Mouse (Mus musculus) liver, embryonic 14.5 days (tissue): ENCODE results near the gene Spns3. TPM values are rescaled to one million over a fixed set of nuclear protein-coding genes. Genes with fewer than 3 reads are reported as not detected.

ENCODE experiments used
- ATAC-seq: fragments of 200-750 bp; cut with Nextera tagmentation; 2 replicates; pipeline ENCODE4 v1.8.0; 2017; ENCODE audit warnings: moderate number of reproducible peaks, mild to moderate bottlenecking, moderate library complexity; ENCODE audit not compliant: insufficient read depth
- DNase-seq, 3 experiments: peaks; one replicate each; pipeline ENCODE4 v3.0.0-alpha.2; 2012 to 2013; ENCODE audit warnings: low read depth in 3 of 3, low spot score in 3 of 3
- H3K27ac ChIP-seq: fragments of 300-500 bp; sonication (generic); 2 replicates; pipeline ENCODE4 v1.5.1; 2014; ENCODE audit warnings: moderate library complexity, mild to moderate bottlenecking, control low read depth, inconsistent platforms
- H3K27me3 ChIP-seq: fragments of 300-500 bp; sonication (generic); 2 replicates; pipeline ENCODE4 v1.6.1; 2014; ENCODE audit warnings: mild to moderate bottlenecking, low read length, moderate library complexity; ENCODE audit not compliant: control insufficient read depth, insufficient read depth
- H3K36me3 ChIP-seq: fragments of 300-500 bp; sonication (generic); replicated peaks from 2 replicates; pipeline ENCODE4 v1.6.1; 2014; ENCODE audit warnings: low read depth; ENCODE audit not compliant: control insufficient read depth, insufficient read depth
- H3K4me1 ChIP-seq, 2 experiments: fragments of 200-500 bp in 1 of 2; fragments of 300-500 bp in 1 of 2; sonication (generic) in 1 of 2; replicated peaks; 2 replicates each; pipeline ENCODE4 v1.6.1; 2012 to 2014; ENCODE audit warnings: antibody characterized with exemption in 1 of 2, inconsistent platforms in 1 of 2, low read length in 1 of 2; ENCODE audit not compliant: control insufficient read depth in 2 of 2, insufficient read depth in 2 of 2
- H3K4me2 ChIP-seq: fragments of 300-500 bp; sonication (generic); 2 replicates; pipeline ENCODE4 v1.6.1; 2014; ENCODE audit warnings: low read depth, mild to moderate bottlenecking, control low read depth, moderate library complexity
- H3K4me3 ChIP-seq, 2 experiments: fragments of 200-500 bp in 1 of 2; fragments of 300-500 bp in 1 of 2; sonication (generic) in 1 of 2; 2 replicates each; pipeline ENCODE4 v1.5.1; 2012 to 2014; ENCODE audit warnings: low read depth in 2 of 2, low read length in 2 of 2, mild to moderate bottlenecking in 2 of 2, control low read depth in 1 of 2, inconsistent platforms in 1 of 2, moderate library complexity in 1 of 2; ENCODE audit not compliant: insufficient read depth in 1 of 2
- H3K9ac ChIP-seq: fragments of 300-500 bp; sonication (generic); replicated peaks from 2 replicates; pipeline ENCODE4 v1.6.1; 2014; ENCODE audit warnings: mild to moderate bottlenecking, control low read depth, moderate library complexity
- H3K9me3 ChIP-seq: fragments of 300-500 bp; sonication (generic); 2 replicates; pipeline ENCODE4 v1.6.1; 2016; ENCODE audit warnings: low read length, mixed read lengths; ENCODE audit not compliant: control insufficient read depth
- CTCF ChIP-seq: IDR thresholded peaks from 2 replicates; pipeline ENCODE4 v1.5.1; 2016; ENCODE audit warnings: antibody characterized with exemption, low read depth, control low read depth
- EP300 ChIP-seq: IDR thresholded peaks from 2 replicates; pipeline ENCODE4 v1.6.1; 2016; ENCODE audit warnings: antibody characterized with exemption, low read depth
- WGBS: fragments of 180-500 bp; shearing (Covaris S2); extraction: QIAGEN DNeasy Blood & Tissue Kit; methylation state at CpG from one replicate; pipeline ENCODE4 v1.1.7; 2014; ENCODE audit not compliant: insufficient replicate concordance; 5-methylcytosine and 5-hydroxymethylcytosine counted together
- polyA plus RNA-seq, 2 experiments: library from polyadenylated mRNA; depleted of rRNA in 1 of 2; stranded (reverse) in 1 of 2; unstranded in 1 of 2; fragments of >200 nt; fragmentation: Nextera tagmentation in 1 of 2; extraction: Ambion mirVana in 1 of 2; gene quantifications; 2 replicates each; pipeline versions ENCODE4 v1.2.1 to v1.2.3; 2012 to 2014

Gene Spns3
- polyA plus RNA-seq, 2 experiments = 1.3 TPM

DNA sequence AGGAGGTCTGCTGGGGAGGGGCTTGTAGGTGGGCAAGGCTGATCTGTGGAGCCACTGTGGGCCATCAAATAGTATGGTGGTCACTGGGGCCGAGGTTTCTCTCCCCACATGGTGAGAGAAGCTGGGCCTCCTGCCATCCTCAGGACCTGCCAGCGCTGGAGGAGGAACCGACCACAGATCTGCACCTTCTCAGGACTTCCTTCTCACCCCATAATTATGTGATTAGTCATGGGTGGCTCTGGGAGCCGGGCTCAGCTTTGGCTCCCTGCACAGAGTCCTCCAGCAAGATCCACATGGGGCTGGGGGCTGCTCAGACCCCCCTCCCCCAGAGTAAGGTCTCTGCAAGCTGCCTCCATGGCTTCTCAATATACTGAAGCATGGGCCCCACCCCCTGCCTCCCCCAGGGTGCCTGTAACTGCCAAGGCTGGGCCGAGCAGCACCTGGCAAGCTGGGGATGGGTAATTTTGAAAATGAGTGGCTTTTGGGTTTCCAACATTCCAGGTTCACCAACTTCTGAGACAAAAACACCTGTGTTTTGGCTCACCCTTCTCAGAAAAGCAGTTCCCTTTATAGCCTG, 48.8 kb downstream of the Spns3 start:
- no peak for ATAC-seq

DNA sequence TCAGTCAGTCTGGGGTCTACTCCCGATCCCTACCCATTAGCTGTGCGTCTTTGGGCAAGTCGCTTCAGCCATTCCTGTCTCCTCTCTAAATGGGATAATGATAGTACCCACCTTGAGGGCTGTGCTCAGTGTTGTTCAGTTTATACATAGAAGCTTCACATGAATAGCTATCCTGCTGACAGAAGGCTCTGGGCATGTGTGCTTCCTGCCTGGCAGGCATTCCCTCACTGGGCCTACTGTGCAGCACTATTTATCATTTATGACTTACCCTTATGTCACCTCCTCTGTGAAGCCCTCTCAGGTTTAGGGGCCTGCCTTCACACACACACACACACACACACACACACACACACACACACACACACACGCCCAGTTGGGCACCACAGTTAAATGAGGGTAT, 50.2 kb downstream of the Spns3 start:
- WGBS = 78% methylated on average over 4 of the region's 4 CpGs
- Histone ChIP-seq H3K9me3 (no peaks in the 10 kb centered on the region), H3K4me3 (no peak overlapping the region), H3K27me3 (no peaks in the 10 kb centered on the region), H3K4me1 (no peaks in the 10 kb centered on the region; a peak in 1 of 4 replicates), H3K27ac (no peak overlapping the region), H3K36me3 (no peaks in the 10 kb centered on the region), H3K4me2 (no peak overlapping the region), H3K9ac (no peak overlapping the region)
- no peak for ATAC-seq
- no peak for TF ChIP-seq EP300
- no peak for DNase-seq

More for the DNA sequence above, 48.8 kb downstream of the Spns3 start:
- no peak for DNase-seq
- Histone ChIP-seq H3K27me3 (no peaks in the 10 kb centered on the region), H3K4me2 (no peak overlapping the region), H3K27ac (no peak overlapping the region), H3K9me3 (no peaks in the 10 kb centered on the region), H3K4me1 (no peaks in the 10 kb centered on the region; a peak in 1 of 4 replicates), H3K9ac (no peak overlapping the region), H3K4me3 (no peak overlapping the region), H3K36me3 (no peaks in the 10 kb centered on the region)
- WGBS = 23% methylated on average over 5 of the region's 5 CpGs
- TF ChIP-seq CTCF (no peak), EP300 (no peak)

DNA sequence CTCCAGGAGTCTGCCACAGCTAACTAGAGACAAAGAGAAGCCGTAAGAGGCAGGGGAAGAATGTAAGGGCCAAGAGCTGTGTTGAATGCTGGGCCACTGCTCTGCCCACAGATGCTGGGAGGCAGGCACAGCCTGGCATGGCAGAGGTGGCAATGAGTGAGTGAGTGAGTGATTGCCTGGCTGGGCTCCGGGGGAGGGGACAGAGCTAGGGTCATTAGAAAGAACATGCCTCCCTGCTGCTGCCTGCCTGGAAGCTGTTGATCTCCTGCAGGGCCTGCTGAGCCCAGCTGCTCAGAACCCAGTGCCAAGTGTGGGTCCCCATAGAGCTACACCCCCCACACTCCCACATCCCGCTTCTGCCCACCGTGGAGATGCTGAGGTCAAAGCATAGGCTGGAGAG, 52.9 kb downstream of the Spns3 start:
- 47% methylated on average over 4 of the region's 4 CpGs for WGBS
- no peak overlapping the region for H3K27ac ChIP-seq
- no peak overlapping the region for H3K4me3 ChIP-seq
- H3K9ac ChIP-seq = no peak overlapping the region
- DNase-seq (no peak), ATAC-seq (no peak)
- H3K4me1 ChIP-seq = no peaks in the 10 kb centered on the region; a peak in 1 of 4 replicates
- no peaks in the 10 kb centered on the region for H3K36me3 ChIP-seq
- TF ChIP-seq EP300 (no peak), CTCF (no peak)
- no peaks in the 10 kb centered on the region for H3K27me3 ChIP-seq
- no peak overlapping the region for H3K4me2 ChIP-seq
- no peaks in the 10 kb centered on the region for H3K9me3 ChIP-seq

DNA sequence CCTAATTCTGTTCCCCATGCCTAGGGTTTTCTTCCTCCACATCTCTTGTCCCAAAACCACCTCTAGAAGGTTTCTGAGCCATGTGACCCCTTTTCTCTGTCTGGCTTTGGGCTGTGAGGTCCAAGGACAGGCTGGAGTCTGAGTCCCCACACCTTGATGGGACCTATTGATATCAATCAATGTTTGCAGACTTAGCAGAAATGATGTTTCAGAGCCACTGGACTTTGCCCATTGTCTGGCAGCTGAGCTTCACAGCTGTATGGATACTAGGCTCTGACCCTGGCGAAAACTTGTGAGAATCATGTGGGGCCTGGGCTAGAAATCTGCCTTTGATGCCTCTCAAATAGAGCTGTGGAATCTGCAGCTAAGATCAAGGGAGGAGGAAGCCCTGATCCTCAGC, 53.5 kb downstream of the Spns3 start:
- ATAC-seq = no peak
- Histone ChIP-seq H3K9ac (no peak overlapping the region), H3K9me3 (no peaks in the 10 kb centered on the region), H3K27me3 (no peaks in the 10 kb centered on the region), H3K36me3 (no peaks in the 10 kb centered on the region), H3K4me3 (no peak overlapping the region), H3K4me1 (no peaks in the 10 kb centered on the region; a peak in 1 of 4 replicates), H3K27ac (no peak overlapping the region), H3K4me2 (no peak overlapping the region)
- TF ChIP-seq EP300 (no peak), CTCF (no peak)
- no peak for DNase-seq
- WGBS = 52% methylated on average over 1 of the region's 1 CpGs

DNA sequence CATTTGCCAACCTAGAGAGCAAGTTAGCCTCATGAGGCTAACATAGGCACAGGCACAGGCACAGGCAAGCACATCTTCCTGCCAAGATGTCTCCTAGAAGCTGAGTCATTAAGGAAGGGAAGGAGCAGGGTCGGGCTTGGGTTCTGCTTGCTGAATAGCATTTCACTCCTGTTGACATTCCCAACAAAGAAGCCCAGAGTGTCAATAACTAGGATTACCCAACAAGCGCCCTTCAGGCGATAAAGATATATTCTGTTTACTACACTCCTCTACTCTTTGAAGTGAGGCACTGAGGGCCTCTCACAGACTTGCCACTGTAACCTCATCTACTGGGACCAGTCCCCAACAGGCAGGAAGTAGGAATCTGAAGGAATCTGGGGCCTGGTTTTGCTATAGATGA, 54.2 kb downstream of the Spns3 start:
- TF ChIP-seq CTCF = no peak
- TF ChIP-seq EP300 = no peak
- Histone ChIP-seq H3K4me1 (no peaks in the 10 kb centered on the region; a peak in 1 of 4 replicates), H3K36me3 (no peaks in the 10 kb centered on the region), H3K27me3 (no peaks in the 10 kb centered on the region; the same call in 1 of the 2 replicates), H3K4me3 (no peak overlapping the region), H3K27ac (no peak overlapping the region), H3K4me2 (no peak overlapping the region), H3K9ac (no peak overlapping the region), H3K9me3 (no peaks in the 10 kb centered on the region)
- ATAC-seq = no peak
- DNase-seq = no peak
- 46% methylated on average over 3 of the region's 3 CpGs for WGBS
